Mouse (Mus musculus) stomach, postnatal 0 days (tissue): Measurements from ENCODE around the gene Sox6.

ENCODE experiments used
- CTCF ChIP-seq: IDR thresholded peaks from 2 replicates; pipeline ENCODE4 v1.5.1; 2016; ENCODE audit warnings: antibody characterized with exemption, low read depth, mild to moderate bottlenecking, moderate library complexity
- EP300 ChIP-seq: optimal IDR thresholded peaks from 2 replicates; pipeline ENCODE3; 2016; ENCODE audit warnings: antibody characterized with exemption

DNA sequence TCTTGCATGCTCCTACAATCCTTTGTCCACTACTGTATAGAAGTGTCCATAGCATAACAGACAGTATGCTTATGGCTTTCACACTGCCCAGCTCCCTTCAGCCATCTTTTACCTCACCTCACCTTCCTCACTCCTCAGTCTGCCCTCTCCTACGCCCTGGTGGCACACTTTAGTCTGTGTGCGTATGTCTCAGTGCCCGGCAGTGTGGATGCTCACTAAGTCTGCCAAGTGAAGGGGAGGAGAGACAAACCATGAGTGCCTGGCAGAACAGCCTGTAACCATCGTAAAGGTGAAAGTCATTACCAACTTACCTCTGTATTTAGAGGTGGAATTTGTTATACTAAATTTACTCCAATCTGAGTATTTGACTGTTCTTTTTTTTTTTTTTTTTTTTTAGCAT is 35.9 kb downstream of the Sox6 start:
- TF ChIP-seq CTCF (no peak), EP300 (no peak)
